Mouse (Mus musculus): ENCODE data around the gene Ripply3. TPM values are rescaled to one million over a fixed set of nuclear protein-coding genes. Genes with fewer than 3 reads are reported as not detected.

Ripply3 gene
- polyA plus RNA-seq, 1 experiment from 2014 or later, result 7.3 TPM

GRCm38 (mm10) chr16:94371301-94371931 lies 43.2 kb downstream of the Ripply3 start, which contains the start of gene Pigp:
Pigp (minus strand) TSS chr16:94371842.
- H3K27ac ChIP-seq (ENCODE audit: low read length), result peak within 1 kb of the TSS; percentile 97
- no peaks in the 10 kb centered on the region for H3K27me3 ChIP-seq (ENCODE audit: control insufficient read depth, insufficient read depth, low read length)
- ATAC-seq (ENCODE audit: insufficient number of reproducible peaks, insufficient read depth, low FRiP score, low read depth), result peak; percentile 80
- H3K4me3 ChIP-seq (ENCODE audit: low read depth, low read length), result peak within 1 kb of the TSS; percentile 79
- peaks cover 4% of the 10 kb centered on the region; the same call in 1 of the 2 replicates for H3K4me1 ChIP-seq (ENCODE audit: control insufficient read depth, insufficient read depth, low read length)
- under 1% methylated on average over 43 of the region's 43 CpGs for WGBS
- no peaks in the 10 kb centered on the region for H3K9me3 ChIP-seq (ENCODE audit: control insufficient read depth, low read depth, low read length)
- peak within 1 kb of the TSS; percentile 48 for H3K4me2 ChIP-seq (replicated peaks; ENCODE audit: low read depth, low read length)
- H3K36me3 ChIP-seq (ENCODE audit: control insufficient read depth, insufficient read depth, low read length), result no peaks in the 10 kb centered on the region; the same call in 1 of the 2 replicates
- peak within 1 kb of the TSS; percentile 89 for H3K9ac ChIP-seq (replicated peaks; ENCODE audit: low read depth, low read length)

GRCm38 (mm10) chr16:94379386-94379785 lies 51.2 kb downstream of the Ripply3 start:
- no peak for ATAC-seq (ENCODE audit: insufficient number of reproducible peaks, insufficient read depth, low FRiP score, low read depth)
- Histone ChIP-seq H3K36me3 (ENCODE audit: control insufficient read depth, insufficient read depth, low read length) (no peaks in the 10 kb centered on the region), H3K4me1 (ENCODE audit: control insufficient read depth, insufficient read depth, low read length) (no peaks in the 10 kb centered on the region), H3K27ac (ENCODE audit: low read length) (no peak overlapping the region), H3K4me2 (replicated peaks; ENCODE audit: low read depth, low read length) (no peak overlapping the region), H3K9ac (replicated peaks; ENCODE audit: low read depth, low read length) (no peak overlapping the region), H3K4me3 (ENCODE audit: low read depth, low read length) (no peak overlapping the region), H3K27me3 (ENCODE audit: control insufficient read depth, insufficient read depth, low read length) (no peaks in the 10 kb centered on the region), H3K9me3 (ENCODE audit: control insufficient read depth, low read depth, low read length) (no peaks in the 10 kb centered on the region)
- WGBS, result 72% methylated on average over 1 of the region's 1 CpGs

- Histone ChIP-seq H3K27ac (ENCODE audit: low read length) (no peak overlapping the region), H3K9me3 (ENCODE audit: control insufficient read depth, low read depth, low read length) (no peaks in the 10 kb centered on the region), H3K9ac (replicated peaks; ENCODE audit: low read depth, low read length) (no peak overlapping the region), H3K36me3 (ENCODE audit: control insufficient read depth, insufficient read depth, low read length) (no peaks in the 10 kb centered on the region), H3K4me3 (ENCODE audit: low read depth, low read length) (no peak overlapping the region), H3K4me2 (replicated peaks; ENCODE audit: low read depth, low read length) (no peak overlapping the region), H3K27me3 (ENCODE audit: control insufficient read depth, insufficient read depth, low read length) (no peaks in the 10 kb centered on the region), H3K4me1 (ENCODE audit: control insufficient read depth, insufficient read depth, low read length) (no peaks in the 10 kb centered on the region)
- ATAC-seq (ENCODE audit: insufficient number of reproducible peaks, insufficient read depth, low FRiP score, low read depth), result no peak
- WGBS, result 92% methylated on average over 3 of the region's 3 CpGs
Observed at GRCm38 (mm10) chr16:94383277-94383676, 55.1 kb downstream of the Ripply3 start.

Other genes with a start within 250 kb of the Ripply3 start
- 0.22 and 0.27 TPM in 2 replicates for gene Sim2, start 243.5 kb upstream of the Ripply3 start, polyA plus RNA-seq (2014; fragmentation: Nextera tagmentation; extraction: Ambion mirVana)
- 10.7 and 10.8 TPM in 2 replicates for gene Hlcs, start 14.8 kb upstream of the Ripply3 start, polyA plus RNA-seq (2014; fragmentation: Nextera tagmentation; extraction: Ambion mirVana)
- 307 and 308 TPM in 2 replicates for gene Ttc3, start 42.2 kb downstream of the Ripply3 start, polyA plus RNA-seq (2014; fragmentation: Nextera tagmentation; extraction: Ambion mirVana)
- gene Pigp, start 43.4 kb downstream of the Ripply3 start, polyA plus RNA-seq (2014; fragmentation: Nextera tagmentation; extraction: Ambion mirVana), result 105 and 112 TPM in 2 replicates
- 52.6 and 57.1 TPM in 2 replicates for gene Vps26c, start 198.4 kb downstream of the Ripply3 start, polyA plus RNA-seq (2014; fragmentation: Nextera tagmentation; extraction: Ambion mirVana)
- gene Dyrk1a, start 241.6 kb downstream of the Ripply3 start, polyA plus RNA-seq (2014; fragmentation: Nextera tagmentation; extraction: Ambion mirVana), result 14.1 and 16.8 TPM in 2 replicates

Measured in stomach, embryonic 14.5 days (tissue).